Mouse (Mus musculus): ENCODE data around the gene Fnbp1l. TPM values are rescaled to one million over a fixed set of nuclear protein-coding genes. Genes with fewer than 3 reads are reported as not detected.

Fnbp1l gene
- polyA plus RNA-seq, 2 experiments = 47.5 to 80.4 TPM

GRCm38 (mm10) chr3:122590346-122590745, 29.2 kb downstream of the Fnbp1l start:
- Histone ChIP-seq H3K4me3 (replicated peaks; ENCODE audit: low read length) (no peak overlapping the region), H3K27me3 (ENCODE audit: control insufficient read depth, insufficient read depth, low read length) (no peaks in the 10 kb centered on the region), H3K4me2 (replicated peaks; ENCODE audit: low read depth, low read length, severe bottlenecking) (no peak overlapping the region), H3K4me1 (ENCODE audit: control insufficient read depth, insufficient read depth, low read length) (no peaks in the 10 kb centered on the region), H3K36me3 (ENCODE audit: control insufficient read depth, insufficient read depth, low read length) (peaks cover 23% of the 10 kb centered on the region), H3K9ac (ENCODE audit: low read depth, low read length, severe bottlenecking) (no peak overlapping the region), H3K9me3 (ENCODE audit: control insufficient read depth, low read length) (no peaks in the 10 kb centered on the region), H3K27ac (replicated peaks; ENCODE audit: low read depth, low read length) (no peak overlapping the region)
- DNase-seq (ENCODE audit: low spot score) = no peak
- WGBS = 77% methylated on average over 4 of the region's 4 CpGs
- ATAC-seq (ENCODE audit: low FRiP score, low read depth) = no peak
- no peak for TF ChIP-seq POLR2A (IDR thresholded peaks at IDR 0.05; ENCODE audit: borderline replicate concordance, extremely low read depth, insufficient read depth, insufficient read length)

- Histone ChIP-seq H3K4me3 (replicated peaks; ENCODE audit: low read length) (no peak overlapping the region), H3K9ac (ENCODE audit: low read depth, low read length, severe bottlenecking) (no peak overlapping the region), H3K4me2 (replicated peaks; ENCODE audit: low read depth, low read length, severe bottlenecking) (no peak overlapping the region), H3K9me3 (ENCODE audit: control insufficient read depth, low read length) (no peaks in the 10 kb centered on the region), H3K27ac (replicated peaks; ENCODE audit: low read depth, low read length) (no peak overlapping the region), H3K36me3 (ENCODE audit: control insufficient read depth, insufficient read depth, low read length) (peaks cover 23% of the 10 kb centered on the region), H3K4me1 (ENCODE audit: control insufficient read depth, insufficient read depth, low read length) (no peaks in the 10 kb centered on the region), H3K27me3 (ENCODE audit: control insufficient read depth, insufficient read depth, low read length) (no peaks in the 10 kb centered on the region)
- DNase-seq (ENCODE audit: low spot score) (no peak), ATAC-seq (ENCODE audit: low FRiP score, low read depth) (no peak)
- no peak for TF ChIP-seq POLR2A (IDR thresholded peaks at IDR 0.05; ENCODE audit: borderline replicate concordance, extremely low read depth, insufficient read depth, insufficient read length)
- 60% methylated on average over 3 of the region's 3 CpGs for WGBS
Observed at GRCm38 (mm10) chr3:122586918-122587641, 32.4 kb downstream of the Fnbp1l start.

DNA sequence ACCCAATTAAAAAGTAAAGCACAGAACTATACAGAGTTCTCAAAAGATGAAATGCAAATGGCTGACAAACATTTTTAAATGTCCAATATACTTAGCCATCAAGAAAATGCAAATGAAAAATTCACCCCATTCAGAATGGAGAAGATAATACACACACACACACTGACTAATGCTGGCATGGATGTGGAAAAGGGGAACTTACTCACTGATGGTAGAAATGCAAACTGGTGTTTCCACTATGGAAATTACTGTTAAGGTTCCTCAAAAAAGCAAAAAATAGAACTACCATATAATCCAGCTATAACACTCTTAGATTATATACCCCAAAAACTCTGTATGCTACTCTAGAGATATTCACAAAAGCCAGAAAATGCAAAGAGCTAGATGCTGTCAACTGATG, 42.2 kb downstream of the Fnbp1l start:
- no peaks in the 10 kb centered on the region; the same call in none of the 2 replicates for H3K36me3 ChIP-seq (ENCODE audit: control insufficient read depth, insufficient read depth, low read length)
- no peaks in the 10 kb centered on the region for H3K27me3 ChIP-seq (ENCODE audit: control insufficient read depth, insufficient read depth, low read length)
- H3K4me3 ChIP-seq (replicated peaks; ENCODE audit: low read length) = no peak overlapping the region
- H3K27ac ChIP-seq (replicated peaks; ENCODE audit: low read depth, low read length) = no peak overlapping the region
- TF ChIP-seq POLR2A (IDR thresholded peaks at IDR 0.05; ENCODE audit: borderline replicate concordance, extremely low read depth, insufficient read depth, insufficient read length) = no peak
- DNase-seq (ENCODE audit: low spot score) (no peak), ATAC-seq (ENCODE audit: low FRiP score, low read depth) (no peak)
- no peaks in the 10 kb centered on the region for H3K9me3 ChIP-seq (ENCODE audit: control insufficient read depth, low read length)
- no peak overlapping the region for H3K9ac ChIP-seq (ENCODE audit: low read depth, low read length, severe bottlenecking)
- H3K4me2 ChIP-seq (replicated peaks; ENCODE audit: low read depth, low read length, severe bottlenecking) = no peak overlapping the region
- 0 out of 2 replicates have a peak, but pooled peaks cover 2% of the 10 kb centered on the region for H3K4me1 ChIP-seq (ENCODE audit: control insufficient read depth, insufficient read depth, low read length)

DNA sequence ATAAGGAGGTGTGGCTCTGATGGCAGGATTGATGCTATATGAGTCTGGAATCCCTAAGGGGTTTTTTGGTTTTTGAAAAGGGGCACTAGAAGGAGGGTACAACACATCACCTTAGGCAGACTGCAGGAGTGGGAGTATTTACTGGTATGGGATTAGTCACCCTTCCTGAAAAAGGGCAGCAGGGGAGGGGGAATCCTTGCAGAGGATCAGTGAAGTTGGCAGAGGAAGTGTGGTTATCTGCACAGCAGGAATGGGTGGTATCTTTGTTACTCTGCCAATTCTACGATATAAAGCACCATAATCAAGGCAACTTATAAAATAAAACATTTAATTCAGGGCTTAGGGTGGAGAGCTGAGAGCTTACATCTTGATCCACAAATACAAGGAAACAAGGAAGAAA, 44.6 kb downstream of the Fnbp1l start:
- Histone ChIP-seq H3K9me3 (ENCODE audit: control insufficient read depth, low read length) (no peaks in the 10 kb centered on the region), H3K4me1 (ENCODE audit: control insufficient read depth, insufficient read depth, low read length) (0 out of 2 replicates have a peak, but pooled peaks cover 2% of the 10 kb centered on the region), H3K36me3 (ENCODE audit: control insufficient read depth, insufficient read depth, low read length) (no peaks in the 10 kb centered on the region; the same call in none of the 2 replicates), H3K9ac (ENCODE audit: low read depth, low read length, severe bottlenecking) (no peak overlapping the region), H3K27ac (replicated peaks; ENCODE audit: low read depth, low read length) (no peak overlapping the region), H3K4me3 (replicated peaks; ENCODE audit: low read length) (no peak overlapping the region), H3K27me3 (ENCODE audit: control insufficient read depth, insufficient read depth, low read length) (no peaks in the 10 kb centered on the region), H3K4me2 (replicated peaks; ENCODE audit: low read depth, low read length, severe bottlenecking) (no peak overlapping the region)
- TF ChIP-seq POLR2A (IDR thresholded peaks at IDR 0.05; ENCODE audit: borderline replicate concordance, extremely low read depth, insufficient read depth, insufficient read length) = no peak
- DNase-seq (ENCODE audit: low spot score) = no peak
- ATAC-seq (ENCODE audit: low FRiP score, low read depth) = no peak
- WGBS = 89% methylated on average over 1 of the region's 1 CpGs

- Histone ChIP-seq H3K27ac (replicated peaks; ENCODE audit: low read depth, low read length) (no peak overlapping the region), H3K36me3 (ENCODE audit: control insufficient read depth, insufficient read depth, low read length) (no peaks in the 10 kb centered on the region; the same call in none of the 2 replicates), H3K4me1 (ENCODE audit: control insufficient read depth, insufficient read depth, low read length) (0 out of 2 replicates have a peak, but pooled peaks cover 2% of the 10 kb centered on the region), H3K9me3 (ENCODE audit: control insufficient read depth, low read length) (no peaks in the 10 kb centered on the region), H3K4me3 (replicated peaks; ENCODE audit: low read length) (no peak overlapping the region), H3K27me3 (ENCODE audit: control insufficient read depth, insufficient read depth, low read length) (no peaks in the 10 kb centered on the region), H3K4me2 (replicated peaks; ENCODE audit: low read depth, low read length, severe bottlenecking) (no peak overlapping the region), H3K9ac (ENCODE audit: low read depth, low read length, severe bottlenecking) (no peak overlapping the region)
- no peak for TF ChIP-seq POLR2A (IDR thresholded peaks at IDR 0.05; ENCODE audit: borderline replicate concordance, extremely low read depth, insufficient read depth, insufficient read length)
- ATAC-seq (ENCODE audit: low FRiP score, low read depth) (no peak), DNase-seq (ENCODE audit: low spot score) (peak; percentile 20)
- WGBS = 90% methylated on average over 5 of the region's 5 CpGs
Observed at GRCm38 (mm10) chr3:122573426-122574286, 45.9 kb downstream of the Fnbp1l start.
